Mouse (Mus musculus): ENCODE results near the gene Rptor.
"Not testable (repeated sequence)": the region's sequence is repeated elsewhere in the genome, so short reads cannot be mapped to it uniquely, and the experiment has no call there.

The Rptor gene

DNA sequence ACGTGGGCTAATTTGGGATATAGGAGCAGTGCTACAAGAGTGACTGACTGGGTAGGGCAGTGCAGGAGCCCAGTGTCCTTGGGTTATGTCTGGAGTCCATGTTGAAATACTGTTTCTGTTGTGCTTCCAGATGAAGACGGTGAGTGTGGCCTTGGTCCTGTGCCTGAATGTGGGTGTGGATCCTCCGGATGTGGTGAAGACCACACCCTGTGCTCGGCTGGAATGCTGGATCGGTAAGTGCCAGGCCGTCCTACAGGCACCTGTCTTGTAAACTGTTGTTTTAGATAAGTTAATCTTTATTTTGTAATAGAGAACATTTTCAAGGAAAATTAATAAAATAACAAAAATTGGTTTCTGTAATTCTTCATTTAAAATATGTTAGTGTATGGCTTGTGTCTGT, 54.8 kb downstream of the Rptor start:
- no peak for DNase-seq

DNA sequence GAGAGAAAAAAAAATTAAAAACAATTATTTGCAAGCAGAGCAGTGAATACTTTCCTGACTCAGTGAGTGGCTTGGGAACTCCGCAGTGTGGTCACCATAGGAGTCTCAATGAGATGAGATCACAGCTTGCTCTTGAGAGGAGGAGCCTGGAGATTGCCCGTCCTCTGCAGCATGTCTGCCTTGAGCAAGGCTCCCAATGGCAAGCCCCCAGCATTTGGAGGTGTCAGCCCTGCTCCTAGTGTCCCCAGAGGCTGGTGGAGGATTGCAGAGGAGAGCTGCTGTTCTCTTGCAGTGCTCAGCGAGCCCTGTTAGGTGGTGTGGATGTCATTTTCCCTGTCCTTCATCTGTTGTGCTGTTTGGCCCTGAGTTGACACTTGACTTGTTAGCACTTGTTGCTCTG, 56.6 kb downstream of the Rptor start:
- no peak for DNase-seq

DNA sequence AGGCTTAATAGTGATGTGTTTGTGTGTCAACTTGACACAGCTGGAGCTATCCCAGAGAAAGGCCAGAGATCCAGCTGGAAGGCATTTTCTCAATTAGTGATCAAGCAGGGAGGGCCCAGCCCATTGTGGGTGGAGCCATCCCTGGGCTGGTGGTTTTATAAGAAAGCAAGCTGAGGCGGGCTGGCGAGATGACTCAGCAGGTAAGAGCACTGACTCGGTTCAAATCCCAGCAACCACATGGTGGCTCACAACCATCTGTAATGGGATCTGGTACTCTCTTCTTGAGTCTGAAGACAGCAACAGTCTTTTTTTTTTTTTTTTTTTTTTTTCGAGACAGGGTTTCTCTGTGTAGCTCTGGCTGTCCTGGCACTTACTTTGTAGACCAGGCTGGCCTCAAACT, 58.8 kb downstream of the Rptor start:
- not testable (repeated sequence) for DNase-seq

DNA sequence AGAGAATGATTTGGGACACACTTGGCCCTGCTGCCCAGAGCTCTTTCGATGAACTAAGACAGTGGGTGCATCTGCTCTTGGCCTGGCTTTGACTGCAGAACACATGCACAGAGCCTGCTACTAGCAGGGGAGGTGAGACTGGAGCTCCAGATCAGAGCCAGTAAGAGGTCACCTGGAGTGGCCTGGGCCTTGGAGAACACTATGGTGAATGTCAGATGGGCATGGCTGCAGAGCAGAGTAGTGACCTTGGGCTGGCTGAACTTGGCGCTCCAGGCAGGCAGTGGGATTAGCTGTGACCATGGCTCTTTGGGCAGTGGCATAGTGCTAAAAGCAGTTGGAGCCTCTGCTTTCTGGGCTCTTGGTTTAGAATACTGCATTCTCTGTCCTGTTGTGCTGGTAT, 61.2 kb downstream of the Rptor start:
- DNase-seq = peak in 1 of 2 experiments; percentile 33

DNA sequence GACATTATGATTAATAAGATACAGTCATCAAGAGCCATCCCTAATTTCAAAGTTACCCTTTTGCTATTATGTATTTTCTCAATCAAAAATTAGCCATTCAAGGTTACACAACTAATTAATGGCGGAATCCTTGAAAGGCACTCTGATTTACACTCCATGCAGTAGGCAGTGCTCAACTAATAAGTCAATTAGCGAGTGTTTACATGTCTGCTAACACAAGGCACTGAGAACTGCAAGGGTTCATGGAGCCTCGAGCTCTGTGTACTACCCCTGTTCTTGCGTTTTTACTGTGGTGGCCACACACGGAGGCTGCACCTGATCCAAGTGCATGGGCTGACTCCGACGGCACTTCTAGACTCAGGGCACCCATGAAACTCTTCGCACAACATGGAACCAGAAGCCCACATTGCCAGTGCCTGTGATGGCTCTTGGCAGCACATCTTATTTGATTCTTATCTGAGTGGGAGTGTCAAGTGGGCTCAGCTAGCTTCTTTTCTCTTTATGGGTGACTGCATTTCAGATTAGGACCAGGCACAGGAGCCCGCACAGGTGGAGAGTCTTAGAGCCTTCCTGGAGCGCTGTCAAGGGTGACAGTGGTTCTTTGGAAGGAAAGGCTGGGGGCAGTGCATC, 62.1 kb downstream of the Rptor start:
- no peak for DNase-seq

DNA sequence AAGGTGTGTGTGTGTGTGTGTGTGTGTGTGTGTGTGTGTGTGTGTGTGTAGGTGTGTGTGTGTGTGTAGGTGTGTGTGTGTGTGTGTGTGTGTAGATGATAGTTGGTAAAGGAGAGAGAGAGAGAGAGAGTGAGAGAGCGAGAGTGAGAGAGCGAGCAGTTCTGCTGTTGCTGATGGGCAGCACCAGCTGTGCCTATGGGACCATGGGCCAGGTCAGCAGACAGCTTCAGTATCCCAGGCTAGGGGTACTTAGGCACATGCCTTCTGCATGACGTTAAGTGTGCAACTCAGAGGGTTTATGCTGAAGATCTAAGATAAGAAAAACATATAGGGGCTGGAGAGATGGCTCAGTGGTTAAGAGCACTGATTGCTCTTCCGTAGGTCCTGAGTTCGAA, 62.6 kb downstream of the Rptor start:
- DNase-seq = no peak

DNA sequence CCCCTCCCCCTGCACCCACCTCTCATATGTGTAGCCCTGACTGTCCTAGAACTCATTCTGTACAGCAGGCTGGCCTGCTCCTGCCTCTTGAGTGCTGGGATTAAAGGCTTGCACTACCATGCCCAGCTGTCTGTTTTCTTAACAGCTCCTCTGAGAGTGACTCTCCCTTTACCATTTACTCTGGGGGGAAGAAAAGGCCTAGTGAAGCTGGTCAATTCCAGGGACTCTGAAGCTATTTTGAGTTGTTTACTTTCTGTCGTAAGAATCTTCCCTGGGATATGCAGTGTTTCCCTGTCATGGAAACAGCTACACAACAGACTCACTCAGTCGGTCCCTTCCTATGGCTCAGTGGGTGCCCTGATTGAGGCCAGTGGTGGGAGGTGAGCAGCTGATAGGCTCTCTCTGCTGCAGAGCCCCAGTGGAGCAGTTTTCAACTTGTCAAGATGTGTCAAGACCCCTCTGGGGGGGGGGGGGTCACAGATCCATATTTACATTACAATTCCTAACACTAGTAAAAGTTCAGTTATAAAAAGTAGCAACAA, 63.9 kb downstream of the Rptor start:
- DNase-seq = no peak

DNA sequence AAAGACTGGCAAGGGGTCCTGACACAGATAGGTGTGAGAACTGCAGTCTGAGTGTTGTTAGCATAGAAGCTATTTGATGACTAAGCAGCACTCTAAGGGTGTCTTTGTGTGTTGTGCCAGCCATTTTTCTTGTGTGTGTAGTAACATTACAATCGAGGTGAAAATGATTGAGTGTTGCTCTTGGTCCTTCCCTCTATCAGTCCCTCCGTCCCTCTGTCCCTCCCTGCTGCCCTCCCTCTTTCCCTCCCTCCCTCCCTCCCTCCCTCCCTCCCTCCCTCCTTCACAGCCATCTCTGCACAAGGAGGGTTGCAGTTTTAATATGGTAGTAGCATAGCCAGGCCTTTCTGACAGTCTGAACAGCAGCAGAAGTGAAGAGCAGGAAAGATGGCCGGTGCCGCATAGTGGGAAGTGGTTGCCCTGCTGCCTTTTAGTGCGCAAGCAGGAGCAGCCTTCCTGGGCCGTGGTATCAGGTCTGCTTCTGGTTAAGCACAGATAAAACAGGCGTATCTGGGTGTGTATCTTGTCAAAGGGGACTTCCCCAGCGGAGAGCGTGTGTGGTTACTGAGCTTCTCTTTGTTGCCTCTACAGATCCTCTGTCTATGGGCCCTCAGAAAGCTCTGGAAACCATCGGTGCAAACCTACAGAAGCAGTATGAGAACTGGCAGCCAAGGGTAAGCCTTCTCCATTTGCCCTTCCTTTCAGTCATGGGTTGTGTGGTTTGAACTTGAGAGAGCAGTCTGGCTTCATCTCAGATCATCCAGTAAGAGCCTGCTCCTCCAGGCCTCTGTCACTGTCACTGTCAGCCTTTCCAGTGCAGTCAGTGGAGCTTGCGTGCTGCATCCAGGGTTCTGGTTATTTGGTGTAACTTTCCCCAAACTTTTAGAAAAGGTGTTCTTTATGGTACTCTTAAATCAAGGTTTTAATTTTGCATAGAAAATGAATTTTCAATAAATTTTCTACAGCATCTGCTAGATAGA, 68.3 kb downstream of the Rptor start:
- no peak for DNase-seq

DNA sequence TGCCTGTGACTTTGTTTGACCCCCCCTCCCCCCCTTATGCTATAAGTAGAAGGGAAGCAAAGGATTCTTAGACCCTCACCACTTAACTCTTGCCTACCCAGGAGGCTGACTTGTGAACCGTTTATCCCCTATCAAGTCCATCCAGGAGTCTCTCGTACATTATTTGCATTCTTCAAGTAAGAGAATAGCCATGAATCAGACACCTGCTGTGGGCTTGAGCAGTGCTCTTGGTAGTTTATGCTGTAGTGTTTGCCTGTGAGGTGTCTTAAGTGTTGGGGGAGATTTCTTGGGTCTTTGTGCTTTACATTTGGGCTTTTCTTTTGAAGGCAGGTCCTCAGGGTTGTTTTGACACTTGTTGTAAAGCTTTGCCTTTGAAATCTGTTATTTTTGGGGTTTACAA, 69.3 kb downstream of the Rptor start:
- no peak for DNase-seq

DNA sequence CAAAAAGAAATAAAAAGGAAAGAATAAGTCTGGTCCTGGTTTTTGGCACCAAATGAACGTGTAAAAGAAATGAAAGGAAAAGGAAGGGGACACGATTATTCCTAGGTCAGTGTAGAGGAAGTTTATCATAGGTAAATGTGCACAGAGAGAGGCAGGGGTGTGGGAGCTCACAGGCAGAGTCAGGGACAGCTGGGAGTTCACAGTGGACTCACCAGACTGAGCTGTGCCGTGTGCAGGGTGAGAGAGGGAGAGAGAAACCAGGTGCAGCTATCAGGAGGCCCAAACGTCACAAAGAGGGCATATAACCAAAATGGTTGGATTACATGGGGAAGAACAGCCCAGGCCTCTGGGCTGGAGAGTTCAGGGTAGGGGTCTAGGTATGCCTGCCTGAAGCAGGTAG, 70.1 kb downstream of the Rptor start:
- DNase-seq = no peak

DNA sequence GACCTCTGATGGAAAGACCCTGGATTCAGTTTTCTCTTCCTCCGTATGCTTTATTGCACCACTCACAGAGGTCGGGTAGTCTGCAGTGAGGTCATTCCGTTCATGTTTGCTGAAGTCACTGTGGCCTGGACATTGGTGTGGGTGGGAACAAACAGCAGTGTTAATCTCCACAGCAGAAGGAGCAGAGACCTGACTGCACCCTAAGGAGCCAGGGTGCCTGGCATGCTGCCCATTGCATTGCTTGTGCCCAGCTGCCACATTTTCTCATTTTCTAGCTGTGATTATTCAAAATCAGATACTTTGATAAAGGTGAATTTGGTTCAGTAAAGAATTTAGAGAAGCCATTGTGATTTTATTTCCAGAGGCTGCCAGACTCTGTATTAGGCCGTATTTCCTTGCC, 72.1 kb downstream of the Rptor start:
- DNase-seq = peak; percentile 47 to 63

DNA sequence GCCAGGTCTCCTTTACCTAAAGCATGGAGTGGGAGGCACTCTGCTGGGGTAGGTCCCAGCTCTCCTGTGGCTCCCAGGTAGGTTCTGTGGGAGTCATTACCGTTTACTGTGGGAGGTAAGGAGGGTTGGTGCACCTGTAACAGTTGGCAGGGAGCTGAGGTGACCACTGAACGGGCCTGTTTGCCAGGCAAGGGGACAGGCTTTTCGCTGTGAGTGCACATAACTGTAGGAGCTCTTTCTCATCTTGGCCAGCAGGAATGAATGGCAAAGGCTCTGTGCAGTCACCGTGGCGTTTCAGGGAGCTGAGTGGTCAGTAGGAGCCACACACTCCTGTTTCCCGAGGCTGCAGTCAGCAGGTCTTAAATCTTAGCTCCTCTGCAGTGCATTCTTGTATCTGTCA, 72.8 kb downstream of the Rptor start:
- DNase-seq = peak; percentile 52 to 53

DNA sequence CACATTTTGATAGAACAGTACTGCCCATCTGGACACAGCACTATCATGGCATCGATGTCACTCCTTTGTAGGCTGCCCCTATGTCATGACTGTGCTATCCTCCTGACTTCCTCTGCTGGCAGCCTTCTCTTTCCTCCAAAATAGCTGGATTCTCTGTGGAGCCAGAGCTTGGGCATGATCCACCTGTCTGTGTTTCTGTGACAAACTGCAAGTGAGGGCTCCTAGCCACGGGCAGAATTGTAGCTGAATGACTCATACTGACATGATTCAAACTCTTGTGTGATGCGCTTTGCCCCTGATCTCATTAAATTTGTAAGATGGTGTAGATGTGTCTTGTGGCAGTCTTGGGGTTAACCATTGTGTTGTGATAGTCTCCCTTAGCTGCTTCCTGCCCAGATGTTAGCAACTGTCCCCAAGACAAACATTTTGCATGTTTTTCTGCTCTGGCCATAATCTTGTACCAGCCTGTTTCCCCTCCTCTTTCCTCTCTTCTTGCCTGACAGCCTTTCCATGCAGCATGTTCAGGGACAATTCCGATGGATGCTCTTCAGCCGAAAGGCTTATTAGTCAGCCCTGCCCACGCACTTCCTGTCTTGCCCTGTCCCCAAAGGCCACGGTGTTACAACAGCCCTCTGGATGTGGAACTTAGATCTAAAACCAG, 74.2 kb downstream of the Rptor start:
- peak; percentile 62 to 66 for DNase-seq

DNA sequence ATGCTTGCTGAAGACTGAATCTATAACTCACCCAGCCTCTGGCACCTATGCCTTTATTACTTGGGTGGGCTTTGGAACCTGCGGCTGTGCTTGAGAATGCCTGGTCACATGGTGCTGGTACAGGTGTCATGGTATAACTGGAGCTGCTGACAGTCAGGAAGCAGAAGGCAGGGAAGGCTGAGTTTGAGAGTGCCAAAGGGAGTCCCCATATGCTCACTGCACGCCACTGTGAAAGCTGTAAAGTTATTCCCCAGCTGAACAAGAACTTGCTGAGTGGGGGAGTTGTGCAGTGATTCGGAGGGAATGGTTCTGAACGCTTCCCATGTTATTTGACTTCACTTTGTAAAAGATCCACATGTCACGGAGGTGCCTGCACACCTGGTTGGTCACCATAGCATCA, 75.7 kb downstream of the Rptor start:
- peak in 1 of 2 experiments; percentile 45 for DNase-seq

DNA sequence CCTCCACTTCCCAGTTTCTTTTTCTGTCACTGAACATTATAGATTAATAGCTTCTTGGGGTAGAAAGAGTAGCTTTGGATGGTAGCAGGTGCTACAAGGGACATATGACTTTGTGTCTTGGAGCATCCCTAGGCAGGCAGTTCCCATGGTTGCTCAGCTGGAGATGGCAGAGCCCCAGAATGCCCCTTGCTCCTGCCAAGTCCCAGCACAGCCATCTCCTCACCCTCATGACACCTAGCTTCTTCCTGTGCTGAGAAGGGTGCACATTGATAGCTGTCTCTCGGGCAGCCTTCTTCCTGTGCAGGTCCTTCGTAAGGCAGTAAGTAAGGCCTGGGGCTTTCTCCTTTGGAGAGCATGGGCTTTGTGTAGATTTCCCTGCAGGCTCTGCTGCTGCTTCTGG, 78.0 kb downstream of the Rptor start:
- DNase-seq = peak; percentile 52 to 56

DNA sequence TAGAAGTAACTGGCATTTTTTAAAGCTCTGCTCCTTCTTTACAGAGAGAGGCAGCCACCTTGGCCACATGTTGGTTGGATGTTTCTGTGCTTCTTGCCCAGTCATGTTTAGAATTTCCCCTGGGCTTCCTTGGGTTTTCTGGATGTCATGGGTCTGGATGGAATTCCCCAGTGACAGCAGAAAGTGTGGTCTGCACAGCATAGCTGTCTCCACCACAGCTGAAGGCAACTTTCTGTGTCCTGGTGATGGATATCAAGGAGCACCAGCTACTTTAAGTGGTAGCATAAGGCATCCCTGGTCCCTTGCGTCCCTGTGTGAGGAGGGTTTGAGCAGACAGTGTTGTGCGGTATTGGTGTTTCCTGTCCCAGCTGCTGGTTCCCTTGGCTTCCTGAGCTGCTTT, 79.6 kb downstream of the Rptor start:
- DNase-seq = no peak

DNA sequence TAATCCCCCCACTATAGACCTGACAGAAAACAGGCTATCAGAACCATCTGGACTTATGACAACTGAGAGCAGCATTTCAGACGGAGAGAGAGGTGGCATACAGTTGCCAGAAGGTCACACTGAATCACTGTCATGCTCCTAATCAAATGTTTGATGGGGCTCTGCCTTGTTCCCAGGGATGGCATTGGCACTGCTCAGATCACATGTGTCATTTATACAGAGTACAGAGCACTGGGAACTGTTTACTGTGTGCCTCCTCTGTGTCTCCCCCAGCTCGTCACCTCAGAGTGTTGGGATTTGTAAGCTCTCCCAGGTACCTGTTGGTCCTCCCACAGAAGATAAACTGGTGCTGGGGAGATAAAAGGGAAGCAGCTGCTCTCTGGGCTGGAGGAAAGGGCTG, 81.1 kb downstream of the Rptor start:
- DNase-seq = no peak

DNA sequence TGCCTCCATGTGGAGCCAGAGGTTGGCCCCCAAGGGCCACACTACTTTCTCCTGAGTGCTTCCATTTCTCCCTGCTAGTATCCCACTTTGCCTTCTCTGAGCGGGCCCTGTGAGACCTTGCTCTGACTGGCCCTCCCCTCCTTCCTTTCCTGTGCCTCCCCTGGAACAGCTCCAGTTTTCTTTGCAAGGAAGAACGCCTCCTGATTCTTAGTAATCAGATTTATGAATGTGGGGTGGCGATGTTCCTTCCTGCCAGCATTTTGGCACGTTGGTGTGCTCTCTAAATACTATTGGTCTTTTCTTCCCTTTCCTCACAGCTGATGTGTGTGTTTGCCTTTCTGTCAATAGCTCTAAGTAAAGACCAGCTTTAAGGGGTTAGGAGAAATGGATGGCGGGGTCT, 82.8 kb downstream of the Rptor start:
- peak in 1 of 2 experiments; percentile 22 for DNase-seq

DNA sequence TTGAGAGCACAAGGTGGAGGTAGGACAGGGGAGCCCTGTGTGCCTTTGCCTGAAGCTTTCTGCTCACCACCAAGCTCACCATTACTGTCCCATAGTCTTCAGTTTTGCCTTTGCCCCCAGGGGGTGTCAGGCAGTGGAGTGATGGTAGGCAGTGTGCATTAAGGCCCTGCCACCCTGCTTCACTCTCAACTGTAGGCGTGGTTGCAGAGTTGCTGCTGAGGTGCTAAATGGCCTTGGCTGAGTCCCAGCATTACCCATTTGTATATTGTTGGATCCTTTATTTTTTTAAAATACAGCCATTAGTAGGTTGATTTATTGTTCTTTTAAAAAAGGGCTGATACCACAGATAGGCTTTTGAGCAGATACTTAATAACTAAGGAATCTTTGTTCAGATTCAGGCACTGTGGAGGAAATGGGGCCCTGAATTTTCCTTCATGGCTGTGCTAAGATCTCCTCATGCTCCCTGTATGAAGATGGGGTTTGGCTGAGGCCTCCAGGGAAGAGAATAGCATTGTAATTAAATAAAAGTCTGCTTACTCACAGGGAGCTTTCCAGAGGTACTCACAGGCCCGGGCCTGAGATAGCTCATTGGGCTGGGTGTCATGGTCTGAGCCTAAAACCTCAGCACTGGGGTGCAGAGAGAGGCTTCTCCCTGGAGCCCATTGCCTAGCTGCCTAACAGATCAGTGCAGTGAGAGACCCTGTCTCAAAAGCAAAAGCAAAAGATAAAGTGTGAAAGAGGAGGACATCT, 83.4 kb downstream of the Rptor start:
- peak in 1 of 2 experiments; percentile 42 for DNase-seq

DNA sequence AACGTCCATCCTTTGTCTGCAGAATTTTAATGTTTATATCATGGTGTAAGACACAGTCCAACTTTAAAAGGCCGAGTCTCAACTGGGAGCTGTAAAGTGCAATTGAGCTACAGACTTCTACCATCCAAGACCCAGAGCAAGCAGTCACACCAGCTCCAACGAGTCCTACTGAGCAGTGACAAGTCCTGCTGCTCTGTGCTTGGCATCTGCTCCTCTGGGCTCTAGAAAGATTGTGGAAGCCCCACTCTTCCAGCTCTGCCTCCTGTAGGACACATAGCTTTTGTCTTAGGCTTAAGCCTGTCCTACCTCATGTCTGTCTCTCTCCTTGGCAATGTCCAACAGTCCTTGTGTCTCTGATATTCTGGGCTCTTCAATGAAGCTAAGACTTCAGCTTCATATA, 84.6 kb downstream of the Rptor start:
- DNase-seq = no peak

DNA sequence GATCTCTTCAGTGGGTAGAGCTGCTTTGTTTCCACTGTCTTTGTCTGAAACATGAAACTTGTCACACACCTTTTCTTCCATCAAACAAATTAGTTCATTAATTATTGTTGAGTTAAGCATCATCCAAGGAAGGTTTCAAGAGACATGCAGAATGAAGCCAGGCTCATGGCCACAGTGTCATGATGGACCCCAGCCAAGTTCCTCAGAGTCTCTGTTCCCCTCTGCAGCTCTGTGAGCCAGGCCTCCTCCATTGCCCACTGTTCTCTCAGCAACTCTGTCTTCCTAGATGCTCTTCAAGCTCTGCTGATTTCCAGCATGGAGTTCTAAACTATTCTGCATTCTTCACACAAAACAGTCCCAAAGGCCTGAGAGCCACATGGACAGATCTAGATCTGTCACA, 85.3 kb downstream of the Rptor start:
- DNase-seq = peak in 1 of 2 experiments; percentile 62

DNA sequence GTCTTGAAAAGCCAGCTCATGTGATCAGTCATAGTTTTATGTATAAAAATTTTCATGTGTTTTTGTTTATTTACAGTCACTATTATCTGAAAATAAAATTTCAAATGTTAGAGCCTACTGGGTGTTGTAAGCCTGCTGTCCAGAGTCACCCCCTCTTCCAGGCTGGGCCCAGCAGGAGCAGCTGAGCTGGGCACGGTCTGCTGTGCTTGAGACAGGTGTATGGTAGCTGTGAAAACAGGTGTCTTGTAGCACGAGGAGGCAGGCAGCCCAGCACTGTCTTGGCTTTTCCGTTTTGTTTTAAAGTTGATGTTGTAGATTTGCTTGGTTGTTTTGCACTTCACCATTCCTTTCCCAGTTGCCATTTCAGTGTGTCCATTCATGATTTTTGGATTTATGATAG, 87.2 kb downstream of the Rptor start:
- no peak for DNase-seq

All from cerebellum, postnatal 25 days (tissue).